Mouse (Mus musculus): ENCODE data around the gene Ahcyl2. TPM values are rescaled to one million over a fixed set of nuclear protein-coding genes. Genes with fewer than 3 reads are reported as not detected.
A peak's percentile ranks its signal among the peaks of the same experiment; 100 is the strongest.

The Ahcyl2 gene
- polyA plus RNA-seq (2015; fragmentation: Nextera tagmentation; extraction: Ambion mirVana) = 20.2 and 20.7 TPM in 2 replicates

- H3K4me1 ChIP-seq (replicated peaks) = peaks cover 23% of the 10 kb centered on the region
- peak within 1 kb of the TSS; percentile 98 for H3K4me3 ChIP-seq
- no peaks in the 10 kb centered on the region for H3K36me3 ChIP-seq
- H3K4me2 ChIP-seq = peak within 1 kb of the TSS; percentile 66
- H3K27me3 ChIP-seq = no peaks in the 10 kb centered on the region
- H3K9me3 ChIP-seq = no peaks in the 10 kb centered on the region
- H3K9ac ChIP-seq = peak within 1 kb of the TSS; percentile 93
- under 1% methylated on average over 55 of the region's 61 CpGs for WGBS
- ATAC-seq (ENCODE audit: low FRiP score, low read depth) = peak; percentile 98
- peak within 1 kb of the TSS; percentile 95 for H3K27ac ChIP-seq (replicated peaks)
These were observed at the start of gene Ahcyl2 for GRCm38 (mm10) chr6:29767813-29768660. Gene Ahcyl2 (plus strand): TSS chr6:29768011.

- H3K27ac ChIP-seq (replicated peaks) = peak overlapping the region; percentile 51
- peak overlapping the region; percentile 57 for H3K4me2 ChIP-seq
- peak; percentile 54; the same call in 1 of the 2 replicates for ATAC-seq (ENCODE audit: low FRiP score, low read depth)
- peak overlapping the region; percentile 5; the same call in 1 of the 2 replicates for H3K9ac ChIP-seq
- peaks cover 27% of the 10 kb centered on the region for H3K4me1 ChIP-seq (replicated peaks)
- 5% methylated on average over 15 of the region's 15 CpGs for WGBS
- H3K9me3 ChIP-seq = no peaks in the 10 kb centered on the region
- H3K36me3 ChIP-seq = no peaks in the 10 kb centered on the region
- H3K4me3 ChIP-seq = peak overlapping the region; percentile 28
- H3K27me3 ChIP-seq = 0 out of 2 replicates have a peak, but pooled peaks cover 4% of the 10 kb centered on the region
These were observed 48.9 kb upstream of the Ahcyl2 start for GRCm38 (mm10) chr6:29718894-29719329.

GRCm38 (mm10) chr6:29721890-29722289, 45.9 kb upstream of the Ahcyl2 start:
- H3K27me3 ChIP-seq = 0 out of 2 replicates have a peak, but pooled peaks cover 4% of the 10 kb centered on the region
- no peaks in the 10 kb centered on the region for H3K36me3 ChIP-seq
- peaks cover 27% of the 10 kb centered on the region for H3K4me1 ChIP-seq (replicated peaks)
- H3K4me2 ChIP-seq = no peak overlapping the region
- no peak overlapping the region for H3K9ac ChIP-seq
- ATAC-seq (ENCODE audit: low FRiP score, low read depth) = no peak
- no peak overlapping the region for H3K4me3 ChIP-seq
- H3K27ac ChIP-seq (replicated peaks) = no peak overlapping the region
- no peaks in the 10 kb centered on the region for H3K9me3 ChIP-seq
- WGBS = 84% methylated on average over 2 of the region's 2 CpGs

GRCm38 (mm10) chr6:29726576-29727200, 41.1 kb upstream of the Ahcyl2 start:
- Histone ChIP-seq H3K9ac (no peak overlapping the region), H3K9me3 (no peaks in the 10 kb centered on the region), H3K4me1 (replicated peaks) (no peaks in the 10 kb centered on the region), H3K4me3 (no peak overlapping the region), H3K4me2 (no peak overlapping the region), H3K36me3 (no peaks in the 10 kb centered on the region), H3K27me3 (no peaks in the 10 kb centered on the region), H3K27ac (replicated peaks) (no peak overlapping the region)
- no peak for ATAC-seq (ENCODE audit: low FRiP score, low read depth)
- 62% methylated on average over 1 of the region's 1 CpGs for WGBS

GRCm38 (mm10) chr6:29728035-29728434, 39.8 kb upstream of the Ahcyl2 start:
- Histone ChIP-seq H3K9ac (no peak overlapping the region), H3K27ac (replicated peaks) (no peak overlapping the region)

GRCm38 (mm10) chr6:29729491-29729890, 38.3 kb upstream of the Ahcyl2 start:
- H3K4me1 ChIP-seq (replicated peaks) = no peaks in the 10 kb centered on the region
- no peak overlapping the region for H3K4me2 ChIP-seq
- no peaks in the 10 kb centered on the region for H3K27me3 ChIP-seq
- no peak overlapping the region for H3K9ac ChIP-seq
- H3K36me3 ChIP-seq = no peaks in the 10 kb centered on the region
- H3K4me3 ChIP-seq = no peak overlapping the region
- 85% methylated on average over 1 of the region's 1 CpGs for WGBS
- H3K9me3 ChIP-seq = no peaks in the 10 kb centered on the region
- no peak for ATAC-seq (ENCODE audit: low FRiP score, low read depth)
- H3K27ac ChIP-seq (replicated peaks) = no peak overlapping the region

More at GRCm38 (mm10) chr6:29728035-29728434, 39.8 kb upstream of the Ahcyl2 start:
- 88% methylated on average over 3 of the region's 3 CpGs for WGBS
- Histone ChIP-seq H3K4me3 (no peak overlapping the region), H3K27me3 (no peaks in the 10 kb centered on the region), H3K4me1 (replicated peaks) (no peaks in the 10 kb centered on the region), H3K4me2 (no peak overlapping the region), H3K9me3 (no peaks in the 10 kb centered on the region), H3K36me3 (no peaks in the 10 kb centered on the region)
- no peak for ATAC-seq (ENCODE audit: low FRiP score, low read depth)

GRCm38 (mm10) chr6:29735336-29735688, 32.5 kb upstream of the Ahcyl2 start, which contains the start of gene Smo:
Gene Smo (plus strand): TSS chr6:29735503.
- H3K27ac ChIP-seq (replicated peaks) = peak within 1 kb of the TSS; percentile 85
- no peaks in the 10 kb centered on the region for H3K36me3 ChIP-seq
- WGBS = 2% methylated on average over 18 of the region's 30 CpGs
- H3K27me3 ChIP-seq = no peaks in the 10 kb centered on the region
- peak within 1 kb of the TSS; percentile 99 for H3K4me2 ChIP-seq
- no peaks in the 10 kb centered on the region for H3K9me3 ChIP-seq
- H3K4me3 ChIP-seq = peak within 1 kb of the TSS; percentile 89
- peaks cover 15% of the 10 kb centered on the region; the same call in 1 of the 2 replicates for H3K4me1 ChIP-seq (replicated peaks)
- peak; percentile 94 for ATAC-seq (ENCODE audit: low FRiP score, low read depth)
- H3K9ac ChIP-seq = peak within 1 kb of the TSS; percentile 67

- peak overlapping the region; percentile 99 for H3K4me2 ChIP-seq
- H3K9ac ChIP-seq = peak overlapping the region; percentile 67
- H3K36me3 ChIP-seq = no peaks in the 10 kb centered on the region
- peak overlapping the region; percentile 85 for H3K27ac ChIP-seq (replicated peaks)
- WGBS = 0% methylated on average over 70 of the region's 75 CpGs
- H3K4me3 ChIP-seq = peak overlapping the region; percentile 89
- H3K9me3 ChIP-seq = no peaks in the 10 kb centered on the region
- peak; percentile 82 for ATAC-seq (ENCODE audit: low FRiP score, low read depth)
- no peaks in the 10 kb centered on the region for H3K27me3 ChIP-seq
- peaks cover 15% of the 10 kb centered on the region; the same call in 1 of the 2 replicates for H3K4me1 ChIP-seq (replicated peaks)
These were observed 31.9 kb upstream of the Ahcyl2 start for GRCm38 (mm10) chr6:29735689-29736451.

GRCm38 (mm10) chr6:29736610-29737458, 31.0 kb upstream of the Ahcyl2 start:
- peaks cover 15% of the 10 kb centered on the region; the same call in 1 of the 2 replicates for H3K4me1 ChIP-seq (replicated peaks)
- H3K9me3 ChIP-seq = no peaks in the 10 kb centered on the region
- peak overlapping the region; percentile 85 for H3K27ac ChIP-seq (replicated peaks)
- H3K4me3 ChIP-seq = peak overlapping the region; percentile 89
- H3K36me3 ChIP-seq = no peaks in the 10 kb centered on the region
- ATAC-seq (ENCODE audit: low FRiP score, low read depth) = no peak
- WGBS = 19% methylated on average over 13 of the region's 13 CpGs
- H3K4me2 ChIP-seq = peak overlapping the region; percentile 99
- peak overlapping the region; percentile 67 for H3K9ac ChIP-seq
- no peaks in the 10 kb centered on the region for H3K27me3 ChIP-seq

- H3K27me3 ChIP-seq = no peaks in the 10 kb centered on the region
- H3K27ac ChIP-seq (replicated peaks) = no peak overlapping the region
- WGBS = 97% methylated on average over 3 of the region's 3 CpGs
- no peak overlapping the region for H3K9ac ChIP-seq
- H3K9me3 ChIP-seq = 0 out of 2 replicates have a peak, but pooled peaks cover 3% of the 10 kb centered on the region
- H3K4me1 ChIP-seq (replicated peaks) = peaks cover 3% of the 10 kb centered on the region; the same call in 1 of the 2 replicates
- no peaks in the 10 kb centered on the region for H3K36me3 ChIP-seq
- ATAC-seq (ENCODE audit: low FRiP score, low read depth) = no peak
- no peak overlapping the region for H3K4me2 ChIP-seq
- no peak overlapping the region for H3K4me3 ChIP-seq
These were observed 16.2 kb upstream of the Ahcyl2 start for GRCm38 (mm10) chr6:29751466-29752152.

Data from hindbrain, embryonic 15.5 days (tissue).